Mouse (Mus musculus) naive thymus-derived CD4-positive, alpha-beta T cell, adult 2 months (primary cell): Measurements from ENCODE around the gene Wdr45.
A peak's percentile ranks its signal among the peaks of the same experiment; 100 is the strongest.

Experiments
- DNase-seq: peaks from one replicate; pipeline ENCODE4 v3.0.0-alpha.2; 2011; ENCODE audit warnings: low read depth

The Wdr45 gene

GRCm38 (mm10) chrX:7721514-7722281 lies 7.6 kb downstream of the Wdr45 start, which contains the start of gene Gm45208:
TSS of gene Gm45208 (plus strand) at chrX:7722245.
- DNase-seq: peak; percentile 84

- DNase-seq: no peak
Measured at GRCm38 (mm10) chrX:7722282-7722611, 8.1 kb downstream of the Wdr45 start.

- DNase-seq: no peak
Measured at GRCm38 (mm10) chrX:7722691-7723090, 8.6 kb downstream of the Wdr45 start.

GRCm38 (mm10) chrX:7724135-7724534 lies 10.0 kb downstream of the Wdr45 start:
- DNase-seq: no peak

GRCm38 (mm10) chrX:7725841-7726240 lies 11.7 kb downstream of the Wdr45 start:
- DNase-seq: no peak

GRCm38 (mm10) chrX:7727176-7727575 lies 13.0 kb downstream of the Wdr45 start:
- no peak for DNase-seq

GRCm38 (mm10) chrX:7728215-7728921 lies 14.2 kb downstream of the Wdr45 start, which contains the start of gene Praf2:
TSS of gene Praf2 (plus strand) at chrX:7728439.
- peak; percentile 83 for DNase-seq

GRCm38 (mm10) chrX:7728922-7729265 lies 14.8 kb downstream of the Wdr45 start:
- DNase-seq: no peak

GRCm38 (mm10) chrX:7733571-7734156 lies 19.5 kb downstream of the Wdr45 start:
- peak; percentile 83 for DNase-seq

- DNase-seq: no peak
Measured at GRCm38 (mm10) chrX:7739336-7740081, 25.4 kb downstream of the Wdr45 start.

- no peak for DNase-seq
Measured at GRCm38 (mm10) chrX:7740082-7740819, 26.1 kb downstream of the Wdr45 start.

- no peak for DNase-seq
Measured at GRCm38 (mm10) chrX:7741103-7741502, 27.0 kb downstream of the Wdr45 start.

GRCm38 (mm10) chrX:7743470-7743869 lies 29.3 kb downstream of the Wdr45 start:
- DNase-seq: no peak

GRCm38 (mm10) chrX:7744940-7745339 lies 30.8 kb downstream of the Wdr45 start:
- no peak for DNase-seq

GRCm38 (mm10) chrX:7745429-7745828 lies 31.3 kb downstream of the Wdr45 start:
- DNase-seq: no peak

- DNase-seq: no peak
Measured at GRCm38 (mm10) chrX:7750432-7751116, 36.4 kb downstream of the Wdr45 start, which contains the start of gene Ccdc120. TSS of gene Ccdc120 (minus strand) at chrX:7750905.

GRCm38 (mm10) chrX:7753627-7754026 lies 39.5 kb downstream of the Wdr45 start:
- DNase-seq: peak; percentile 26

GRCm38 (mm10) chrX:7762137-7762920 lies 48.2 kb downstream of the Wdr45 start, which contains the start of gene Tfe3:
TSS of gene Tfe3 (plus strand) at chrX:7762560.
- peak; percentile 90 for DNase-seq

- DNase-seq: no peak
Measured at GRCm38 (mm10) chrX:7762921-7763197, 48.7 kb downstream of the Wdr45 start.

GRCm38 (mm10) chrX:7763631-7764393 lies 49.7 kb downstream of the Wdr45 start:
- DNase-seq: peak; percentile 36
